Mouse (Mus musculus): ENCODE results near the gene Ralb.

Gene Ralb

DNA sequence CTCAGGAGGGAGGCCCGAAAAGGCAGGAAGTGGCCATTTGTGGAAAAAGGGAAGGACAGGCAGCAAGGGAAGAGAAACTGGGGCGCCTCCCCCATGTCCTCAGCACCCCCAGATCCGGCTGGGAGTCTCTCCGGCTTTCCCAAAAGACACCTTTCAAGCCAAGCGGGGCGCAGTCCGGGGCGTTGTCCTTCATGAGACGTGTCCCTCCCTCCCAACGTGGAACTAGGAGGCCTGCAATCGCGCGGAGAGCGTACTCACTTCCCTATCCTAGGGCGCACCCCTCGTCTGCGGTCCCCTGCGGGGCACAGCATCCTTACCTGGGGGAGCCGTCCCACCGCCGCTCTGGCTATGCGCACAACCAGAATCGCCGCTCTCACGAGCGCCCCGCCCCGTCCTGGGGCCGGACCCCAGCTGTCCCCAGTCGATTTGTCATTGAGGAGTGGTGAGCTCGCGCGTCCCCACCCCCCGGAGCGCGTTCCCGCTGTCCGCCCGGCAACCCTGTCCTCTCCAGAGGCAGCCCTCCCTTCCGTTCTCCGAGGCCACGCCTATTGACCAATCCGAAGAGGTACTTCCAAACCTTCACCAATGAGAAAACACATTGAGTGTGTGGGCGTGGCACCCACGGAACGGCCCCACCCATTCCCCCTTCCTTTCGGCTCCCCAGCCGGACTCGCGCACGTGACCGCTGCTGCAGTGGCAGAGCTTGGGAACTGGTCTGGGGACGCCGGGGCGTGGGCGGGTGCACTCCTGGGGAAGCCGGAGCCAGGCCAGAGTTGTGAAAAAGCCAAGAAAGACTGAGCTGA, at the start of gene Ralb:
TSS of gene Ralb (minus strand) at position 535 of the 803 bp plus-strand sequence.
- in situ Hi-C loops (cut with MboI, MseI) = loop anchor here in 1 of 2 experiments (10.0 kb wide), 1 partner anchor 1920 kb away; no protein-coding TSS in a partner anchor

DNA sequence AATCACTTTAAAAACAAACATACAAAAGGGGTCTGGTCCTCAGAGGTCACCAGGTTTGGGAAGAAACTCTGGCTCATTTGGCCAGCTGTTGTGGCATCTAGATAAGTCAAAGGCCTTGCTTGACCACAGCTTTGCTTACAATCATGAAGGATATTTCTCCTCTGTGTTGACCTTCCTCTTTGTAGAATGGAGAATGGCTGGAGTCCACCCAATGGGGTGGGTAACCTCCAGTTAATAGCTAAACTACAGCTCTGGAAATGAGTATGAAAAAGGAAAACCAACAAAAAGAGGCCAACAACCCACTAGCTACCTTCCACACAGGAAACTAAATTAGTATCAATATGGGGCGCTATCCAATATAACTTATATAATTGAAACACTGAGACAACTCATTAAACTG, 47.1 kb upstream of the Ralb start:
- in situ Hi-C loops (cut with MboI, MseI) = no loop called here

DNA sequence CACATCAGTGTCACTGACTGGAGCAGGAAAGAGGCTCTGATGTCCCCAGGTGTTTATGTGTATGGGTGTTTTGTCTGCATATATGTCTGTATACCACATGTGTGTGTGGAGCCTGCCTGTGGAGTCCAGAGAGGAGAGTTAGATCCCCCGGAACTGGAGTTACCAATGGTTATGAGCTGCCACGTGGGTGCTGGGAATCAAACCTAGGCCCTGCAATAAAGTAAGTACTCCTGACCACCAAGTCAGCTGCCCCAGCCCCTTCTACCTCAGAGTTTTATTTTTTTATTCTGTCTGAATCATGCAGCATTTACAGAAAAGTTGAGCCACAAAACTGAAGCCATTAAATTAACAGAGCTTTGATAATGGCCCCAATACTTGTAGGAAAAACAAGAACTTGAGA, 45.5 kb upstream of the Ralb start:
- in situ Hi-C loops (cut with MboI, MseI) = no loop called here

DNA sequence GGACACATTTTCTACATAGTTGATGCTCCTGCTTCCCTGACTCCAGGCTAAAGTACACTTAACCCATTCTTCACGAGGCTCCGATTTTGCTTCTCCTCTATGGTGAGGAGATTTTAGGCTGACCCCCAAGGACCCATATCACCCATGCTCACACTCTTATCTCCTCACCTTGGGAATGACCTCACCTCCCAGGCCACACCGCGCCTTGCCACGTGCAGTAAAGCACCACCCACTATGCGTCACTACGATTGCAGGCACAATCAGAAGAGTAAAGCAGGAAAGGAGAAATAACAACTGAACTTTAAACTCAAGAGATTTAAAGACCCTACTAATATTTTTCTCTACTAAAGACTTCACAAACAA, 44.7 kb upstream of the Ralb start:
- in situ Hi-C loops (cut with MboI, MseI) = loop anchor here (10.0 to 25.0 kb wide), 2 partner anchors 363 to 375 kb away; partner anchors contain the start of gene Tmem177 (in 1 of the 2)

DNA sequence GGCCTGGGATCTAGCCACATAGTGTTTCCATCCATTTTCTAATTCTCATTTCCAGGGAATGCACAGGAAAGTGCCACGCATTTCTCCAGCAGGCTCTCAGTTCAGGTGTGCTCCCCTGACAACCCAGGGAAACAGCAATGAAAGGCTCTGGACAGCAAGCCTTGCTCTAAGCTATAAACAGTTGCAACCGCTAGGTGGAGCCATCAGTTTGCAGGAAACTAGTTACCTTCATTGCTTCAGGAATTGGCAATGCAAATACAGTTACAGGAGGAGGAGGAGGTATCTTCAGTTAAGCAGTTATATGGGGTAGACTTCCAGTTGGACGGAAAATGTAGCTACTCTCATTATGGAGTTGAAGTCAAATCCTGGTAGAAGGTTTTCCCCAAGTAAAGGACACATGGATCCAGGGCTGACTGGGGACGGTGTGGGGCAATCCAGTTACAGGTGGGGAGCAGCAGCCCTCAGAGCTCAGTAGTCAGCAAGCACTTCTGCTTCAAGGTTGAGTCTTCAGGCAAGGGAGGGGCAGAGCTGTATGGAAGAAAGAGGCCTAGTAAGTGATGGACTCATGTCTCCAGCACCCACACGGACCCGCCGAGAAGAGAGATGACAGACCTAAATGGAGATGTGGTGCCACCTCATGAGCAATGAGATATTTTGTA, 44.2 kb upstream of the Ralb start:
- in situ Hi-C loops (cut with MboI, MseI) = loop anchor here (10.0 to 25.0 kb wide), 2 partner anchors 364 to 376 kb away; partner anchors contain the start of gene Tmem177 (in 1 of the 2)

DNA sequence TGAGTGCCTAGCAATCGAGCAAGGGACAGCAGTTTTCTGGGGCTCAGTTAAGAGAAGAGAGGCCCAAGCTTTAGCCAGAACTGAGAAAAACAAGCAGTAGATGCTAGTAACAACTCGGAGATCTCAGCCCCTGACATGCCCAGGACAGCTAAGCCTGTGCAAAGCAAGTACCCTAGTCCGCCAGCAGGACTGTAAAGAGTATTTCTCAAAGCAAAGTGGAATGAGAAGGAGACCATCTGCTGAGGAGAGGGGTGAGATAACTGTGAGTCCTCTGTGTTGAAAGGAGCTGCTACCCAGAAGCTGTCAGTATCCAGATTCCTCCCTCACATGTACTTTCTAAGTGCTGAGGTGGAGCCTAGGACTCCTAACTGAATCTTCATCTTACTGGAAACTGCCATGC, 41.9 kb upstream of the Ralb start:
- in situ Hi-C loops (cut with MboI, MseI) = loop anchor here (10.0 to 25.0 kb wide), 2 partner anchors 366 to 378 kb away; partner anchors contain the start of gene Tmem177 (in 1 of the 2)

DNA sequence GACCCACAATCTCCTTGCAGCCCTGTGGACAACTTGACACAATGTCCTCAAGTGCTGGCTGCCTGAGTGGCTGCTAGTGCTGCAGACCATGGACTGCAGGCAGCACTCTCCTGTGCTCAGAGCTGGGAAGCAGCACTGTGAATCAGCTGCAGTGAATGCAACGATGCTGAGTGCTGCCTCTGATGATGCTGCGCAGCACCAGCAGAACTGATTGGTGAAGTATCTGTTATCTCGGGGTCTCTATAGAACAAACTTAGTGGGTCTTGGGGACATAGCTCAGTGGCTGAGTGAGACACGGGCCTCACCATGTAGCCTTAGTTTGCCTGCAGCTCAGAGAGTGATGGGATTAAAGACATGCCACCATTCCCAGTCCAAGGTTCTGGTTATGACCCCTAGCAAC, 41.1 kb upstream of the Ralb start:
- in situ Hi-C loops (cut with MboI, MseI) = loop anchor here (10.0 to 25.0 kb wide), 2 partner anchors 367 to 379 kb away; partner anchors contain the start of gene Tmem177 (in 1 of the 2)

DNA sequence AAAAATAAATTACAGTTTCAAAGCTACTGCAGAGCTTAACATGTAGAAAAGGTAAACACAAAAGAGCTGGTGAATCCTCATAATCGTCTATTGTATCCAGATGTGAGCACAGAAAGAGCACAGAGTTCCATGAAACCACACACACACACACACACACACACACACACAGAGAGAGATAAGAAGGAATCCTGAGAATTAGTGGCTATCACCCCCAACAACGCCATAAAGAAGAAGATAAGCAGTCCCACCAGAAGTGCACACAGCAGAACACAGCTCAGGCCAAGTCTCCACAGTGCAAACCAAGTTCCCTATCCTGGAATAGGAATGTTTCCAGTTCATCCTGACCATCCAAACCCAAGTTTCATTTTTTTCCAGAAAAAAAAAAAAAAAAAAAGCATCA, 40.6 kb upstream of the Ralb start:
- in situ Hi-C loops (cut with MboI, MseI) = loop anchor here (10.0 to 25.0 kb wide), 2 partner anchors 367 to 380 kb away; partner anchors contain the start of gene Tmem177 (in 1 of the 2)

DNA sequence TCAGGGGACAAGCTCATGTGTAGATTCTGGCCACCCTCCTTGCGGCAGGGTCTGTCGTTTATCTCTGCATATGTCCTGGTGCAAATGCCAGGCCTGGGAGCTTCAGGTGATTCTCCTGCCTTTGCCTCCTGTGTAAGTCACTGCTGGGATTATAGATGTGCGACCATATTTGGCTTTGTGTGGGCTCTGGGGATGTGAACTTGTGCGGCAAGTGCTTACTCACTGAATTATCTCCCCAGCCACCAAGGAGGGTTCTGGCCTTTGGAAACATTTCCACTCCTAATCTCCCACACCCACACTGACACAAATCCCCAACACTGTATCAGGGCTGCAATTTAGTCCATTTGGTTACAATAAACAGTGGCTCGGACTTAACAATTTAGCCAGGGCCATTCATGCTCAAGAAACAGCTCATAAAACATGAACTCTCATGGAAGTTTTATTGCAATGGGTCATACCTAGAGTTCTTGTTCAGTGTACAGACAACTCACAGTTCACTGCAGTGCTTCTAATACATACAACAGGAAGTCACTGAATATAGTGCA, 40.1 kb upstream of the Ralb start:
- in situ Hi-C loops (cut with MboI, MseI) = loop anchor here (10.0 to 25.0 kb wide), 2 partner anchors 368 to 380 kb away; partner anchors contain the start of gene Tmem177 (in 1 of the 2)

DNA sequence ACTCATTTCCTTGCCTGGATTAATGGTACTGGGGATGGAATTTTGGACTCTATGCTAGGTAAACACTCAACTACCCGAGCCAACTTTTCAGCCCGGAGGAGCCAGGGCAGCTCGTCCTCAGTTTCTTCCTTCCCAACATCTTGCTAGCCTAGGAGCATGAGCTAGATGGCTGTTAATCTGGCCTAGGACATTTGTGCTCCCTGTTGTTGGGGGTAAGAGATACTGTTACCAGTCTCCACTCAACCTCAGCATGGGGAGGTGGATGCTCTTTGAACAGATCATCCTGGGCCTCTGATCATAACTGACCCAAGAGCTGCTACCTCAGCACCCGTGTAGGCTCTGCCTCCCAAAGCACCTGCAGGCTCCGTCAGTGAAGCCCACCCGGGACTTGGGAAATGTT, 38.7 kb upstream of the Ralb start:
- in situ Hi-C loops (cut with MboI, MseI) = loop anchor here (10.0 to 25.0 kb wide), 2 partner anchors 369 to 381 kb away; partner anchors contain the start of gene Tmem177 (in 1 of the 2)

DNA sequence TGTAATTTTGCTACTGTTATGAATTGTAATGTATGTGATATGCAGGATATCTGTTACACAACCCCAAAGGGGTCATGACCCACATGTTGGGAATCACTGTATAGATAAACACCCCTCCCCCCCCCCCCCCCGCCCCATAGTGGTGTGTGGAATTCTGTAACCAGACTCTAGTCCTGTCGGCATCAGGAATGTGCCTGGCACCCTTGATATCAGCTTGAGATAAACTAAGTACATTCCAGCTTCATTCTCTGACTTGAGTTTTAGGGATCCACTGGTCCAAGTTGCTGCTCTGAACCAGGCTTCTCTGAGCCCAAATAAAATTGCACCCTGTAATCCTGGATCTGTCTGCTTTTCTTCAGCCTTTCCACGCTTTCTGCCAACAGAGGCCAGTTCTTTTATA, 37.0 kb upstream of the Ralb start:
- in situ Hi-C loops (cut with MboI, MseI) = loop anchor here (10.0 to 25.0 kb wide), 2 partner anchors 371 to 383 kb away; partner anchors contain the start of gene Tmem177 (in 1 of the 2)

DNA sequence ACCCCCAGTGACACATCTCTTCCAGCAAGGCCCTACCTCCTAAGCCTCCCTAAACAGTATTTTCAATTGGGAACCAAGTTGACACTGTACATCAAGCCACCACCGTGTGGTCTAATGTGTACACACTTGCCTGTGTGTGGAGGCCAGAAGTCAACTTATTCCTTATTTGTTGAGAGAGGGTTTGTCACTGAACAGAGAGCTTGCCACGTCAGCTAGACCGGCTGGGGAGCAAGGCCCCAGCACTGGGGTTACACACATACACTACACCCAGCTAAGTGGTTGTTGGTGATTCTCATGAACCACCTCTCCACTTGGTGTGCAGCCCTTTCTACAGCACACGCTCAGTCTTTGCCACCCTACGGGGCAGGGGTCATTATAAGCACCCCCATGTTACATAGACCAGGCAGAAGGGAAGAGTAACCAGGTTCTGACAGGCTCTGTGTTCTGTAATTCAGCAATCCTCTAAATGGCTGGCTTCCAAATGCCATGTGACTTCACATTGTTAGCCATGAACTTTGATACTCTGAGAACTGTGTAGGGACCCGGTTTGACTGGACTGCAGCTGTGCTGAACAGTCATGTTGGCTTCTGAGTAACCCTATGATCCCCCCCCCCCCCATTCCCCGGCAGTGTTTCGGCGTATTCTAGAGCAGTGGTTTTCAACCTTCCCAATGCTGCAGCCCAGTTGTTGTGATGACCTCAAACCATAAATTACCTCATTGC, 36.4 kb upstream of the Ralb start:
- in situ Hi-C loops (cut with MboI, MseI) = loop anchor here (10.0 to 25.0 kb wide), 2 partner anchors 371 to 384 kb away; partner anchors contain the start of gene Tmem177 (in 1 of the 2)

DNA sequence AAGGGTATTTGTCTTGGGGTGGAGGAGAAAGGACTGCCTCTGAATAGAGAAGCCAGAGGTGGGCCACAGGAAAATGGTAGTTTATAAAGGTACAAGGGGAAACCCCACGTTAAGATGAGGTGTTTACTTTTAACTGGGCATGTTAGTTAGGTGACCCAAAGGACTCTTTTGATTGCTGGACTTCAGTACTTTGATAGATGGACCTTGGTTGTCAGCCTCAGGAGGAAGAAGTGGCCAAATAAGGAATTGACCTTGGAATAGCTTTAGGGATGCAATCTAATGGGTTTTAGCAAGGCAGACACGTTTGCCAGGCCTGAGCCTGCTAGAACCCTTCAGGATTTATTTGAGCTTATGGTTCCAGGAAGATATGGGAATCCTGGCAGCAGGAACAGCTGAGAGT, 34.7 kb upstream of the Ralb start:
- in situ Hi-C loops (cut with MboI, MseI) = loop anchor here in 1 of 2 experiments (10.0 to 25.0 kb wide), 2 partner anchors 106 to 373 kb away; partner anchors contain the start of genes Epb41l5 and Tmem177

DNA sequence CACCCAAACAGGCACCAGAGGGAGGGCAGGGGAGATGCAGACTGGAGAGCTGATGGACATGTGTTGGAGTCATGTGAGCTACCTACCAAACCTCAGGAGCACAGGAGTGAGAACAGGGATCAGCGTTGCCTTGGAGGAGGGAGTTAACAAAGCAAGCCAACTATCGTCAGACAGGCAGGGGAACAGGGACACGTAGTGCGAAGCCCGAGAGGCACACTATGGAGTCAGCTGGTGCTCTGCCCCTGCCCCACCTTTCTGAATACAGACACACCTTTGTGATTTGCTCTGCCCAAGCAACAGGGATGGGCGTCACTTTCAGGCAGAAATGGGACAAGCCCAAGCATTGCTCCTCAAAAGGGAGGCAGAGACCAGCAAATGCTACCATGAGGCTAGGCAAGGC, 33.1 kb upstream of the Ralb start:
- in situ Hi-C loops (cut with MboI, MseI) = loop anchor here in 1 of 2 experiments (10.0 to 25.0 kb wide), 2 partner anchors 107 to 375 kb away; partner anchors contain the start of genes Epb41l5 and Tmem177

DNA sequence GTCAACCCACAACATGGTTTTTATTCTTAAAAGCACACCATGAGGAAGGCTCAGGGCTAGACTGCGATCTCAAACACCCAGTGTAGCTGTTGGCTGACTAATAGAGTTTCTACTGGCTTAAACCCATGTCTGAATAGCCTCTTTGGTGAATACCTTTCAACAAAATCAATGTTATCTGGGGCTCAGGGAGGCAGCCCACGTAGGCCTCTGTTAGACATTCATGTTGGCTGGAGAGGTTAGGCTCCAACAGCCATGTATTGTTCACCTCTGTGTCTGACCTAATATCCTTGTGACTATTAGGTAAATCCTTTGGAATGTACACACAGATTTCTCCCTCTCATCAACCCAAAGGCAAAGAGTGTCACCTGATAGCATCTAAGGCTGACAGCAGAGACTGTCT, 31.5 kb upstream of the Ralb start:
- in situ Hi-C loops (cut with MboI, MseI) = loop anchor here in 1 of 2 experiments (10.0 to 25.0 kb wide), 2 partner anchors 109 to 376 kb away; partner anchors contain the start of genes Epb41l5 and Tmem177

DNA sequence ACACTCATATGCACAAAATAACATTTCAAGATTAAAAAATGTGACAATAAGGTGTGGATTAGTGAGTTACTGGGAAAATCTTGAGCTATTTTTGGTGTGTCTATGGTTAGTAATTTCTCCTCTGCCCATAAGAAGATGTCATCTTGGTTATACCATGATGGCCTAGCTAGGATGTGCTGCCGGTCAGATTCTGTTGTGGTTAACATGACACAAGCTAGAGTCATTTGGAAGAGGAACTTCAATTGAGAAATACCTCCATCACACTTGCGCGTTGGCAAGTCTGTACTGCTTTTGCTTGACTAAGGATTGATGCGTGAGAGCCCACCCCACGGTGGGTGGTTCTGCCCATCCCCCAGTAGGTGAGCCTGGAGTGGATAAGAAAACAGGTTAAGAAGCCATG, 29.7 kb upstream of the Ralb start:
- in situ Hi-C loops (cut with MboI, MseI) = loop anchor here in 1 of 2 experiments (10.0 to 25.0 kb wide), 2 partner anchors 110 to 378 kb away; partner anchors contain the start of genes Epb41l5 and Tmem177

DNA sequence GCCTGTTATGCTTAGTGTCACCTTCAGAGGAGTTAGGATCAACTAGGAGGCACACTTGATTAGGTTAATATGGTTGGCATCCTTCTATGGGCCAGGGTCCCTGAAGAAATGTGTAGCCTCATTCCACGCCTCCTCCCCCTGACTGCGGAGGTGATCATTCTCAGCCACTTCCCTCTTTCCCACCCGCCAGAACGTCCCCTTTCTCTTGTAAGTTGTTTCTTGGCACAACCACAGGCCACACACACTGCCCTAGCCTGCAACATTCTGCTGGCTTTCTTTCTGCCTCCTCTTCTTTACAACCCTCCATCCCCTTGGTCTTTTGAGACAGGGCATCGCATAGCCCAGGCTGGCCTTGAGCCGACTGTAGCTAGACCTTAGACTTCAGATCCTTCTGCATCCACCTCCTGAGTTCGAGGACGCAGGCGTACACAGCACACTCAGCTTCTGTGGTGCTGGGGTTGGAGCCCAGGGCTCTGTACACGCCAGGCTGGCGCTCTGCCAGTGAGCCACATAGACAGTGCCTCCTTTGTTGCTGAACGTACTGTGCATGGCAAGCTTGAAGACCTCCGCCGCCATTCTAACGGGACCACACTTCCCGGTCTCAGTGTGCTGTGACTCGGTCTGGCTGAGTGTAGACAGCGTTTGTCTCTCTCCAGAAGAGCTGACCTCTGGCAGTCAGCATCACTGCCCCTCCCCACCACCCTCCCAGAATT, 28.7 kb upstream of the Ralb start:
- in situ Hi-C loops (cut with MboI, MseI) = loop anchor here in 1 of 2 experiments (10.0 to 25.0 kb wide), 2 partner anchors 112 to 379 kb away; partner anchors contain the start of genes Epb41l5 and Tmem177

DNA sequence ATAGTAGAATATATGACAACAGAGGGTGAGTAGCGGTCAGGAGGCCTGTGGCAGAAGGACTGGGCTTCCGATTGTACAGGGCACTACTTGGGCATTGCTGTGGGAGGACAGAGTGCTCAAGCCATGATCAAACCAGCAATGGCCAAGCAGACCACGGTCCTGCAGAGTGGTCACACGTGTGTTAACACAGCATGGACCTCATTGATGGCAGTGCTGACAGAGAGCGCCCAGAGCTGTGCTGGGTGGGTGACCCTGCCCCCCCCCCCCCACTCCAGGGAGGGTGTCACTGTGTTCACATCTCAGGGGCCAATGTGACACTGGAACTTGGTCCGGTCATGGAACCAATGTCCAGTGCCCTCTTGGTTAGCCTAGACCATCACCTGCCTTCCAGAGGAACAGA, 27.6 kb upstream of the Ralb start:
- in situ Hi-C loops (cut with MboI, MseI) = loop anchor here in 1 of 2 experiments (10.0 to 25.0 kb wide), 2 partner anchors 113 to 380 kb away; partner anchors contain the start of genes Epb41l5 and Tmem177

DNA sequence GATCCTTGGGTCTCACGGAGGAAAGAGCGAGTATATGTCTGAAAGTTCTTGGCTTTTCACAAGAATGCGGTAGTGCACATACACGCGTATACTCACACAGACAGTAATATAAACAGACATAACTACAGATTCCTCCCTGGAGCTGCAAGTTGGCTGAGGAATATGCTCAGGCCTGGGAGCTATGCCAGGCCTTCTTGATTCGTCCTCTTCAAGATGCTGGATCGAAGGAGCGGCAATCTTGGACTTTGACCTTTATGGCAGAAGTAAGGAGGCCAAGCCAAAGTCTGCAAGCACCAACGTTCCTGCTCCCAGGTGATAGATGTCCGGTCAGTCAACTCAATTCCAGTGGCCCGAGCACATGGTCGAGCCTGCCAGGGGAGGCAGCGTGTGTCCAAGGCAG, 26.3 kb upstream of the Ralb start:
- in situ Hi-C loops (cut with MboI, MseI) = loop anchor here in 1 of 2 experiments (10.0 to 25.0 kb wide), 2 partner anchors 114 to 381 kb away; partner anchors contain the start of genes Epb41l5 and Tmem177
